Mouse (Mus musculus) MEL (cell line): ENCODE measurements around the gene Sowaha. TPM values are rescaled to one million over a fixed set of nuclear protein-coding genes. Genes with fewer than 3 reads are reported as not detected.

Source experiments
- DNase-seq: peaks from one replicate; pipeline ENCODE4 v3.0.0; 2011; ENCODE audit warnings: low read depth, low spot score
- H3K27ac ChIP-seq: 2 replicates; pipeline ENCODE4 v1.5.1; 2012; ENCODE audit warnings: low read depth, mild to moderate bottlenecking, control low read depth, low read length, moderate library complexity; ENCODE audit not compliant: control insufficient read depth
- H3K27me3 ChIP-seq, 2 experiments: fragments of 150-350 bp in 1 of 2; sonication (generic) in 1 of 2; 2 replicates each; pipeline ENCODE4 v1.6.1; 2012; ENCODE audit warnings: low read length in 2 of 2, mild to moderate bottlenecking in 2 of 2, improper control_type of control experiment in 1 of 2, moderate library complexity in 1 of 2; ENCODE audit not compliant: insufficient read depth in 2 of 2, control insufficient read depth in 1 of 2
- H3K36me3 ChIP-seq, 2 experiments: 2 replicates each; pipeline ENCODE4 v1.6.1; 2012 to 2014; ENCODE audit warnings: low read length in 2 of 2, improper control_type of control experiment in 1 of 2, inconsistent platforms in 1 of 2, mild to moderate bottlenecking in 1 of 2; ENCODE audit not compliant: insufficient read depth in 2 of 2, control insufficient read depth in 1 of 2
- H3K4me1 ChIP-seq, 2 experiments: fragments of 150-350 bp in 1 of 2; sonication (generic) in 1 of 2; 2 replicates each; pipeline ENCODE4 v1.6.1; 2012; ENCODE audit warnings: low read length in 2 of 2, improper control_type of control experiment in 1 of 2, mild to moderate bottlenecking in 1 of 2; ENCODE audit not compliant: insufficient read depth in 2 of 2, control insufficient read depth in 1 of 2
- H3K4me3 ChIP-seq, 2 experiments: fragments of 150-350 bp in 1 of 2; sonication (generic) in 1 of 2; 2 replicates each; pipeline ENCODE4 v1.5.1; 2012; ENCODE audit warnings: low read depth in 2 of 2, low read length in 2 of 2, mild to moderate bottlenecking in 2 of 2, moderate library complexity in 2 of 2, control low read depth in 1 of 2, improper control_type of control experiment in 1 of 2; ENCODE audit not compliant: control insufficient read depth in 1 of 2, insufficient read depth in 1 of 2
- H3K79me2 ChIP-seq: 2 replicates; pipeline ENCODE4 v1.6.1; 2012; ENCODE audit warnings: mild to moderate bottlenecking, low read length, moderate library complexity; ENCODE audit not compliant: control insufficient read depth, poor library complexity, insufficient read depth
- H3K9ac ChIP-seq: 2 replicates; pipeline ENCODE4 v1.6.1; 2012; ENCODE audit warnings: low read depth, mild to moderate bottlenecking, control low read depth, low read length, moderate library complexity; ENCODE audit not compliant: control insufficient read depth, poor library complexity, severe bottlenecking
- H3K9me3 ChIP-seq: fragments of 150-350 bp; sonication (generic); replicated peaks from 2 replicates; pipeline ENCODE4 v1.6.1; 2012; ENCODE audit warnings: mild to moderate bottlenecking, low read length, improper control_type of control experiment, moderate library complexity; ENCODE audit not compliant: insufficient read depth
- BHLHE40 ChIP-seq: IDR thresholded peaks from 2 replicates; pipeline ENCODE4 v1.6.1; 2012; ENCODE audit warnings: low read depth, mild to moderate bottlenecking, inconsistent platforms, low read length, improper control_type of control experiment, borderline replicate concordance
- CHD1 ChIP-seq: IDR thresholded peaks from 2 replicates; pipeline ENCODE4 v1.6.1; 2012; ENCODE audit warnings: low read depth, mild to moderate bottlenecking, inconsistent platforms, low read length, improper control_type of control experiment
- CHD2 ChIP-seq: IDR thresholded peaks from 2 replicates; pipeline ENCODE4 v1.6.1; 2011; ENCODE audit warnings: low read length, improper control_type of control experiment
- CTCF ChIP-seq, 3 experiments: IDR thresholded peaks in 2 of 3; conservative IDR thresholded peaks in 1 of 3; 2 replicates each; pipeline ENCODE4 v1.5.1; 2011 to 2012; ENCODE audit warnings: low read length in 3 of 3, low read depth in 2 of 3, mild to moderate bottlenecking in 2 of 3, improper control_type of control experiment in 1 of 3, inconsistent platforms in 1 of 3, mixed read lengths in 1 of 3, moderate library complexity in 1 of 3; ENCODE audit not compliant: control insufficient read depth in 1 of 3, insufficient read depth in 1 of 3, poor library complexity in 1 of 3, severe bottlenecking in 1 of 3
- E2F4 ChIP-seq: IDR thresholded peaks from 2 replicates; pipeline ENCODE4 v1.6.1; 2011; ENCODE audit warnings: low read depth, low read length, improper control_type of control experiment, borderline replicate concordance
- ELF1 ChIP-seq: IDR thresholded peaks from 2 replicates; pipeline ENCODE4 v1.6.1; 2014; ENCODE audit warnings: low read depth, mild to moderate bottlenecking, inconsistent platforms, low read length, improper control_type of control experiment, moderate library complexity
- EP300 ChIP-seq, 2 experiments: IDR thresholded peaks; 2 replicates each; pipeline ENCODE4 v1.6.1; 2011; ENCODE audit warnings: improper control_type of control experiment in 2 of 2, low read length in 2 of 2, low read depth in 1 of 2, mild to moderate bottlenecking in 1 of 2
- ETS1 ChIP-seq: IDR thresholded peaks from 2 replicates; pipeline ENCODE4 v1.6.1; 2012; ENCODE audit warnings: low read depth, mild to moderate bottlenecking, inconsistent platforms, low read length, improper control_type of control experiment, moderate library complexity
- GABPA ChIP-seq: IDR thresholded peaks from 2 replicates; pipeline ENCODE4 v1.6.1; 2012; ENCODE audit warnings: low read depth, mild to moderate bottlenecking, inconsistent platforms, low read length, improper control_type of control experiment, moderate library complexity
- GATA1 ChIP-seq: IDR thresholded peaks from 2 replicates; pipeline ENCODE4 v1.6.1; 2011; ENCODE audit warnings: low read depth, low read length, improper control_type of control experiment
- HCFC1 ChIP-seq: IDR thresholded peaks from 2 replicates; pipeline ENCODE4 v1.6.1; 2012; ENCODE audit warnings: low read depth, mild to moderate bottlenecking, inconsistent platforms, low read length, improper control_type of control experiment, moderate library complexity
- JUND ChIP-seq: IDR thresholded peaks from 2 replicates; pipeline ENCODE4 v1.6.1; 2011; ENCODE audit warnings: low read depth, mild to moderate bottlenecking, improper control_type of control experiment, low read length
- KAT2A ChIP-seq: conservative IDR thresholded peaks from 2 replicates; pipeline ENCODE4 v1.6.1; 2012; ENCODE audit warnings: low read depth, low read length, improper control_type of control experiment, inconsistent platforms
- MAFK ChIP-seq: IDR thresholded peaks from 2 replicates; pipeline ENCODE4 v1.6.1; 2011; ENCODE audit warnings: low read depth, mild to moderate bottlenecking, low read length, improper control_type of control experiment, borderline replicate concordance
- MAX ChIP-seq: IDR thresholded peaks from 2 replicates; pipeline ENCODE4 v1.6.1; 2011; ENCODE audit warnings: low read length, improper control_type of control experiment
- MAZ ChIP-seq: IDR thresholded peaks from 2 replicates; pipeline ENCODE4 v1.6.1; 2012; ENCODE audit warnings: low read depth, mild to moderate bottlenecking, inconsistent platforms, low read length, improper control_type of control experiment
- MEF2A ChIP-seq: IDR thresholded peaks from 2 replicates; pipeline ENCODE4 v1.6.1; 2014; ENCODE audit warnings: low read depth, mild to moderate bottlenecking, inconsistent platforms, low read length, improper control_type of control experiment; ENCODE audit not compliant: poor library complexity, insufficient replicate concordance, severe bottlenecking; ENCODE audit errors: extremely low read depth
- MXI1 ChIP-seq: IDR thresholded peaks from 2 replicates; pipeline ENCODE4 v1.6.1; 2011; ENCODE audit warnings: mild to moderate bottlenecking, low read depth, low read length, improper control_type of control experiment
- MYC ChIP-seq: IDR thresholded peaks from 2 replicates; pipeline ENCODE4 v1.6.1; 2011; ENCODE audit warnings: low read depth, mild to moderate bottlenecking, low read length, improper control_type of control experiment, moderate library complexity
- NELFE ChIP-seq: IDR thresholded peaks from 2 replicates; pipeline ENCODE4 v1.6.1; 2011; ENCODE audit warnings: low read depth, low read length, improper control_type of control experiment
- NRF1 ChIP-seq: IDR thresholded peaks from 2 replicates; pipeline ENCODE4 v1.6.1; 2014; ENCODE audit warnings: low read depth, mild to moderate bottlenecking, inconsistent platforms, low read length, improper control_type of control experiment, moderate library complexity; ENCODE audit not compliant: poor library complexity, insufficient read depth, severe bottlenecking
- POLR2A ChIP-seq, 2 experiments: IDR thresholded peaks; 2 replicates each; pipeline ENCODE4 v1.6.1; 2011 to 2012; ENCODE audit warnings: low read length in 2 of 2, mild to moderate bottlenecking in 2 of 2, control low read depth in 1 of 2, improper control_type of control experiment in 1 of 2, low read depth in 1 of 2, moderate library complexity in 1 of 2; ENCODE audit not compliant: control insufficient read depth in 1 of 2, insufficient read depth in 1 of 2, poor library complexity in 1 of 2
- POLR2AphosphoS2 ChIP-seq: IDR thresholded peaks from 2 replicates; pipeline ENCODE4 v1.6.1; 2011; ENCODE audit warnings: low read length, improper control_type of control experiment
- POLR2AphosphoS5 ChIP-seq: IDR thresholded peaks from 2 replicates; pipeline ENCODE4 v1.6.1; 2012; ENCODE audit warnings: low read depth, borderline replicate concordance, mild to moderate bottlenecking, inconsistent platforms, low read length, moderate library complexity, mixed read lengths
- RAD21 ChIP-seq: IDR thresholded peaks from 2 replicates; pipeline ENCODE4 v1.6.1; 2011; ENCODE audit warnings: mild to moderate bottlenecking, low read depth, low read length, improper control_type of control experiment
- RCOR1 ChIP-seq: IDR thresholded peaks from 2 replicates; pipeline ENCODE4 v1.6.1; 2012; ENCODE audit warnings: low read depth, mild to moderate bottlenecking, inconsistent platforms, low read length, improper control_type of control experiment
- SMC3 ChIP-seq: IDR thresholded peaks from 2 replicates; pipeline ENCODE4 v1.6.1; 2011; ENCODE audit warnings: low read depth, low read length, improper control_type of control experiment
- TAL1 ChIP-seq: IDR thresholded peaks from 2 replicates; pipeline ENCODE4 v1.6.1; 2012; ENCODE audit warnings: mild to moderate bottlenecking, inconsistent platforms, low read length, moderate library complexity, mixed read lengths
- TBP ChIP-seq: IDR thresholded peaks from 2 replicates; pipeline ENCODE4 v1.8.0; 2011; ENCODE audit warnings: low read depth, low read length, improper control_type of control experiment
- TCF12 ChIP-seq: IDR thresholded peaks from 2 replicates; pipeline ENCODE4 v1.6.1; 2014; ENCODE audit warnings: low read depth, mild to moderate bottlenecking, inconsistent platforms, low read length, improper control_type of control experiment, moderate library complexity
- UBTF ChIP-seq: IDR thresholded peaks from 2 replicates; pipeline ENCODE4 v1.6.1; 2012; ENCODE audit warnings: low read depth, mild to moderate bottlenecking, inconsistent platforms, low read length, improper control_type of control experiment, moderate library complexity, borderline replicate concordance; ENCODE audit not compliant: insufficient read depth
- USF1 ChIP-seq: IDR thresholded peaks from 2 replicates; pipeline ENCODE4 v1.6.1; 2014; ENCODE audit warnings: low read depth, mild to moderate bottlenecking, inconsistent platforms, low read length, improper control_type of control experiment, moderate library complexity
- USF2 ChIP-seq, 2 experiments: IDR thresholded peaks; 2 replicates each; pipeline ENCODE4 v1.6.1; 2011 to 2012; ENCODE audit warnings: improper control_type of control experiment in 2 of 2, low read length in 2 of 2, borderline replicate concordance in 1 of 2, inconsistent platforms in 1 of 2, low read depth in 1 of 2, mild to moderate bottlenecking in 1 of 2; ENCODE audit not compliant: insufficient read depth in 1 of 2
- ZC3H11A ChIP-seq: IDR thresholded peaks from 2 replicates; pipeline ENCODE4 v1.6.1; 2012; ENCODE audit warnings: low read depth, mild to moderate bottlenecking, inconsistent platforms, low read length, improper control_type of control experiment
- ZKSCAN1 ChIP-seq: IDR thresholded peaks from 2 replicates; pipeline ENCODE4 v1.6.1; 2012; ENCODE audit warnings: low read depth, mild to moderate bottlenecking, inconsistent platforms, low read length, improper control_type of control experiment, moderate library complexity
- ZMIZ1 ChIP-seq: IDR thresholded peaks from 2 replicates; pipeline ENCODE4 v1.6.1; 2012; ENCODE audit warnings: low read depth, mild to moderate bottlenecking, inconsistent platforms, low read length, improper control_type of control experiment, moderate library complexity
- ZNF384 ChIP-seq: IDR thresholded peaks from 2 replicates; pipeline ENCODE4 v1.6.1; 2012; ENCODE audit warnings: low read depth, mild to moderate bottlenecking, inconsistent platforms, low read length, improper control_type of control experiment
- polyA plus RNA-seq, 2 experiments: library from polyadenylated mRNA; stranded (reverse) in 1 of 2; unstranded in 1 of 2; fragments of >175 nt in 1 of 2; fragments of >200 nt in 1 of 2; gene quantifications; 2 replicates each; pipeline versions ENCODE4 v1.2.1 to v1.2.4; 2012; ENCODE audit warnings: low replicate concordance in 2 of 2, low read depth in 1 of 2; ENCODE audit not compliant: insufficient read length in 2 of 2, insufficient read depth in 1 of 2, missing spikeins in 1 of 2
- total RNA-seq: library from RNA; depleted of rRNA; stranded (reverse); fragments of 300-350 nt; gene quantifications from 2 replicates; pipeline ENCODE4 v1.2.3, GENCODE M21; 2012

Sowaha gene
- total and polyA plus RNA-seq, 3 experiments: not detected

- Histone ChIP-seq H3K9ac (peak overlapping the region; percentile 95), H3K79me2 (peaks cover 85% of the 10 kb centered on the region), H3K36me3 (peaks cover 6 to 56% of the 10 kb centered on the region in 2 experiments), H3K4me1 (peaks cover 28 to 62% of the 10 kb centered on the region in 2 experiments), H3K27me3 (no peaks in the 10 kb centered on the region), H3K4me3 (peak overlapping the region; percentile 70 to 75), H3K27ac (peak overlapping the region; percentile 98), H3K9me3 (no peaks in the 10 kb centered on the region)
- peak; percentile 95 for DNase-seq
- TF ChIP-seq CTCF (IDR thresholded peaks at IDR 0.05 in 2 of 3, conservative IDR thresholded peaks at IDR 0.05 in 1 of 3; ENCODE audit: control insufficient read depth in 1 of 3, insufficient read depth in 1 of 3, low read depth in 2 of 3, low read length in 3 of 3, poor library complexity in 1 of 3, severe bottlenecking in 1 of 3) (no peak), ZNF384 (peak; percentile 68), ELF1 (no peak), SMC3 (no peak), HCFC1 (no peak), GATA1 (peak; percentile 96), ZMIZ1 (no peak), TBP (peak; percentile 68), POLR2A (IDR thresholded peaks at IDR 0.05; ENCODE audit: control insufficient read depth in 1 of 2, insufficient read depth in 1 of 2, low read depth in 1 of 2, low read length in 2 of 2, poor library complexity in 1 of 2) (peak in 1 of 2 experiments; percentile 44; a peak in 1 of 4 replicates), KAT2A (no peak), RAD21 (no peak), TAL1 (peak; percentile 96), CHD1 (no peak), EP300 (IDR thresholded peaks at IDR 0.05; ENCODE audit: low read depth in 1 of 2, low read length in 2 of 2) (peak; percentile 98 to 99), POLR2AphosphoS2 (peak; percentile 65; the same call in 1 of the 2 replicates), MEF2A (no peak), MAFK (no peak; the same call in 1 of the 2 replicates), JUND (no peak), MAX (no peak; the same call in none of the 2 replicates), UBTF (0 out of 2 replicates have a peak, but pooled peaks have one; percentile 57), RCOR1 (peak; percentile 88), CHD2 (no peak), TCF12 (peak; percentile 96), NRF1 (0 out of 2 replicates have a peak, but pooled peaks have one; percentile 22), ETS1 (peak; percentile 94), NELFE (no peak), E2F4 (no peak), ZC3H11A (0 out of 2 replicates have a peak, but pooled peaks have one; percentile 8), USF1 (no peak), USF2 (IDR thresholded peaks at IDR 0.05; ENCODE audit: borderline replicate concordance in 1 of 2, insufficient read depth in 1 of 2, low read depth in 1 of 2, low read length in 2 of 2) (no peak), MXI1 (peak; percentile 74), ZKSCAN1 (no peak), POLR2AphosphoS5 (no peak), BHLHE40 (peak; percentile 91), GABPA (no peak), MYC (peak; percentile 78; the same call in 1 of the 2 replicates), MAZ (peak; percentile 81)
Measured at GRCm38 (mm10) chr11:53522930-53523329, 42.9 kb upstream of the Sowaha start.
